Mouse (Mus musculus) ovary, adult 18-20 months (tissue): ENCODE measurements around the gene Dcx.

Experiments
- DNase-seq: peaks from one replicate; pipeline ENCODE4 v3.0.0; 2022; ENCODE audit warnings: low spot score, mixed read lengths

Dcx gene

GRCm38 (mm10) chrX:143932958-143933357, at the start of gene Dcx:
Dcx (minus strand) TSS chrX:143933311.
- DNase-seq = no peak

DNA sequence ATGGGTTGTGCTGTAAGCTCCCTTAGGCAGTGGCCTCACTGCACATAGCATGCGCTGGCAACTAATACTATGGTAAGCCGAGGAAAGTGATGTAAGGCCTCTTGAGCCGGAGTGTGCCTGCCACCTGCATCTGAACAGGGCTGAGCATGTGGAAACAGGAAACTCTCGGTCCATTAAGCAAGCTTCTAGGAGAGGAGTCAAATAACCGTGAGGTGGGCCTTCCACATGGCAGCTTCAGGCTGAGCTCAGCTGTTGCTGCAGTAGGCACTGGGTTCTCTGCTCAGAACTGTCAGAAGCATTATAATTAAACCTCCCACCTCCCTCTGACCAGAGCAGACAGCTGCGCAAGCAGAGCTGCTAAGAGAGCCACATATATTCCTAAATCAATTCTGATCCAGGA, 33.1 kb upstream of the Dcx start:
- no peak for DNase-seq

- no peak for DNase-seq
Measured at GRCm38 (mm10) chrX:143933671-143934070, 560 bp upstream of the Dcx start.

- DNase-seq = no peak
Measured at GRCm38 (mm10) chrX:143932530-143932929, 581 bp downstream of the Dcx start.

GRCm38 (mm10) chrX:143931400-143932185, 1.5 kb downstream of the Dcx start:
- no peak for DNase-seq

DNA sequence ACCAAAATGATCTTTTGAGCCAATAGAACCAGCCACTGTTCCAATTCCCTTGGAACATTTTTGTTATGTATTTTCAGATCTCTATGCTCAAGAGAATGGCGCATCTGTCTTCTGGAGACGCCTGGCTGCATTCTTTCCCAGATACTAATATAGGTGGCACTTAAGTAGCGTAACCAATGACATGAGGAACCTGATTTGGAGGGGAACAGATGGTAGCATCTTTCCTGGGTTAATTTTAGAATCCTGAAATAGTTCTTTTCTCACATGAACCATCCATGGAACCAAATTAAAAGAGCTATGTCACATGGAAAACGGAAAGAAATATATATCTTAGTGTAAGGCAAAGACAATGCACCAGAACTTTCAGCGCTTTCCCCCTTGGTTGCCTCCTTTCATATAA, 11.0 kb downstream of the Dcx start:
- no peak for DNase-seq

- DNase-seq = no peak
Measured at GRCm38 (mm10) chrX:143906699-143907471, 26.2 kb downstream of the Dcx start.

GRCm38 (mm10) chrX:143904689-143905088, 28.4 kb downstream of the Dcx start:
- no peak for DNase-seq

DNA sequence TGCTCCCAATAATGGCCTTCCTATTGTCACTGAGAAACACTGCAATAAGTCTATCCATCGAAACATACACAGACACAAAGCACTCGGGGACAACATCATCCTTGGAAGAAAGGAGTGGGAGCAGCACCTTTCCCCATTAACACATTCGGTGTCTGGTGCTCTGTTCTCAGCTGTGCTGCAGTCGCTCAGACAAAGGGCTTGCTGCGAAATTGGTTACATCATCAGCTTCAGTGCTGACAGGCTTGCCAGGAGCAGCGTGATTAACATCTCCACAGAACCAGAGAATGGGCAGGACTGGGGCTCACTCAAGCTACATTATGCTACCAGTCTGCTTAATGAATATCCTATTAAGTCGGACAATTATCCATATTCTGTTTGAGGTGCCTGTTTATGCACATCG, 30.8 kb downstream of the Dcx start:
- no peak for DNase-seq

- DNase-seq = no peak
Measured at GRCm38 (mm10) chrX:143897363-143898285, 35.5 kb downstream of the Dcx start.

DNA sequence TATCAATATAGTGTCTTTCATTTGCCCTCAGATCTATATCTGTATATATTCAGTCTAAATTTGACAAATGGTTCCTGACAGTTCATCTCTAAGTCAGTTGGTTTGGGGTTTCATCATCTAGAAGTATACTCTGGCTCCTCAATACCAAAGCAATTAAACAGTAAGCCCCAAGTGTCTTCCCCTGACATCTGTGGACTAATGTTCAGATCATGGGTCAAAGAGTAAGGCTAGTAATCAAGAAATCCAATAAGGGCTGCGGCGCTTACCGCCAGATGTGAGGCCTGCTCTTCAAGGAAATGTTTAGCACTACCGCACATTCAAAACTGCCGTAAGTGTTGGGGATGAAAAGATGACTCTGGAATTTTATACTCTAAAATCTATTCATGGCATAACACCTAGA, 36.2 kb downstream of the Dcx start:
- no peak for DNase-seq

GRCm38 (mm10) chrX:143893180-143893579, 39.9 kb downstream of the Dcx start:
- no peak for DNase-seq

DNA sequence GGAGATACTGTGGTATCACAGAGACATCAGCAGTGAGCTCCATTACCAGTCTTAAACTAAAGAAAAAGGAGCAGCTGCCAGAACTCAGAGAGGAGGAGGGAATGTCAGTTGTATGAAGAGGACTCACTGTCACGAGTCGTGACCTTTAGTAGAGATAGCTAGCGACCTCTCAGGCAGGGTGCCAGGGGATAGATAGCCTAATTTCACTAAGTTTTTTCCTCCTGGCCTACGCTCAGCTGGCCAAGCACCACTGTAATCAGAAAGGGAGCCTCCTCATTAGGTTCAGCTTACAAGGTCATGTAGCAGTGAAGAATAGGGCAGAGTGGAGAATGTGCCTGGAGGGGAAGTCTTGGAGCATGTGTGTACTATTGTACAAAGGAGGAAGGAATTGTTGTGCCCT, 47.3 kb downstream of the Dcx start:
- peak; percentile 66 for DNase-seq

DNA sequence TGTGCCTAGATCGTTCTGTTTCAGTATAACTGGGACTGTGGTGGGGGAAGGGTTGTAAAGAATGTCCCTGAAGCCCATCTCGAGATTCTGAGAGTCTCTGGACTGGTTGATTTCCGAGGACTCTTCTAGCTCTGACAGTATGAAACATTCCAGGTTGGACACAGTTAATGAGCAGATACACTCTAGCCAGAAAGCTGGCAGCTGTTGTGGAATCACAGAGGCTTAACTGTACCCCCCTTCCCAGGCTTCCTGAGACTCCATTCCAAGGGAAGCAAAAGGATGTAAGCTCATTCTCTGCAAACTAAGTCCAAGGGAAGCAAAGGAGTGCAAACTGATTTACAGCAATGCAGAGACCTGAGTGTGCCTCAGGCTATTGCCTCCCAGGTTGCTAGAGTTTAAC, 48.2 kb downstream of the Dcx start:
- DNase-seq = no peak

GRCm38 (mm10) chrX:143884299-143884698, 48.8 kb downstream of the Dcx start:
- DNase-seq = no peak

GRCm38 (mm10) chrX:143881806-143882468, 51.2 kb downstream of the Dcx start:
- peak; percentile 24 for DNase-seq

GRCm38 (mm10) chrX:143879631-143880030, 53.5 kb downstream of the Dcx start:
- no peak for DNase-seq

GRCm38 (mm10) chrX:143867129-143867664, 65.9 kb downstream of the Dcx start:
- no peak for DNase-seq

DNA sequence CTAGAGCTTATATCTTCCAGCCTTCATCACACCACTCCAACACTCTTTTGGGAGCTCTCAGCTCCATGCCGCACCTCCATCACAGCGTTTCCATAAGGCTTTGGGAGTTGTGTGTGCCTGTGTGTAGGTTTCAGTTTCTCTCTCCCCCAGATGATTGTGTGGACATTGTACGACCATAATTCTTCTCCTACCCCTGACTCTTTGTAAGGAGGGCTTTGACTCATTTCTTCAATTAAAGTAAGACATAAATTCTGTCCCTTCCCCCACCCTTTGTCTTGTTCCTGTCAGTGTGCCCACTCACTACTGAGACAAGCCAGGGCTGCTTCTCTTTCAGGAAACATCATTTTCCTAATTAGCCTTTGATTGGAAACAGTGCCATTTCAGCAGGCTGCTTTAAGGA, 81.8 kb downstream of the Dcx start:
- no peak for DNase-seq

GRCm38 (mm10) chrX:143849969-143850368, 83.1 kb downstream of the Dcx start:
- no peak for DNase-seq

- no peak for DNase-seq
Measured at GRCm38 (mm10) chrX:143846637-143847036, 86.5 kb downstream of the Dcx start.

DNA sequence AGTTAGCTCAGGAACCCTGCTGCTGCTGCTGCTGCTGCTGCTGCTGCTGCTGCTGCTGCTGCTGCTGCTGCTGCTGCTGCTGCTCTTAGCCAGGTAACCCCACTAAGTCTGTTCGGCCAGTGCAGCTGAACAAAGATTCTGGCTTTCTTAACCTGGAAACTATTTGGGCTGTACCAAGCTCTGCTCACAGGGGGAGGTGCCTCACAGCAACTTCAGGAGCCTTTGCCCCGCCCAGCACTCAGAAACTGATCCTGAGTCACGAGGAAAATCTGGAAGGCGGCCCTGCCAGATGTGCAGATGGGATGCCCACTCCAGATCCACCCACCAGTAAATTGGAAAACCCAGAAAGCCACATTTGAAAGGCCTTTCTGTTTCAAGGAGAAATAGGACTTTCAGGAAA, 105.9 kb downstream of the Dcx start, which contains the start of gene Capn6:
Gene Capn6, minus strand, starts transcription at position 203 of the 400 bp plus-strand sequence.
- DNase-seq = no peak
